Mouse (Mus musculus): ENCODE measurements around the gene Il20rb. TPM values are rescaled to one million over a fixed set of nuclear protein-coding genes. Genes with fewer than 3 reads are reported as not detected.

The Il20rb gene
- total and polyA plus RNA-seq, 2 experiments: 0.83 to 0.88 TPM

- DNase-seq (ENCODE audit: extremely low read depth, low read depth, low spot score): no peak
- no peak overlapping the region for H3K9ac ChIP-seq (ENCODE audit: low read depth, low read length)
- H3K27me3 ChIP-seq (ENCODE audit: control insufficient read depth, insufficient read depth, low read length): no peaks in the 10 kb centered on the region
- no peaks in the 10 kb centered on the region for H3K79me2 ChIP-seq (ENCODE audit: control insufficient read depth, insufficient read depth, low read length)
- H3K4me3 ChIP-seq (ENCODE audit: insufficient read depth, low read depth, low read length): no peak overlapping the region
- TF ChIP-seq CTCF (IDR thresholded peaks at IDR 0.05; ENCODE audit: low read depth, low read length) (no peak), POLR2A (IDR thresholded peaks at IDR 0.05; ENCODE audit: extremely low read depth, insufficient read depth, low read length) (no peak)
- peaks cover 5% of the 10 kb centered on the region; the same call in 1 of the 2 replicates for H3K36me3 ChIP-seq (ENCODE audit: control insufficient read depth, insufficient read depth, low read length)
- no peak overlapping the region for H3K27ac ChIP-seq (replicated peaks; ENCODE audit: insufficient read depth, low read depth, low read length)
- no peaks in the 10 kb centered on the region for H3K4me1 ChIP-seq (ENCODE audit: control insufficient read depth, insufficient read depth, low read length)
- WGBS: 95% methylated on average over 5 of the region's 5 CpGs
Measured at GRCm38 (mm10) chr9:100465380-100465779, 21.2 kb downstream of the Il20rb start.

GRCm38 (mm10) chr9:100463771-100464170 lies 22.8 kb downstream of the Il20rb start:
- peaks cover 5% of the 10 kb centered on the region; the same call in 1 of the 2 replicates for H3K36me3 ChIP-seq (ENCODE audit: control insufficient read depth, insufficient read depth, low read length)
- H3K27me3 ChIP-seq (ENCODE audit: control insufficient read depth, insufficient read depth, low read length): no peaks in the 10 kb centered on the region
- no peak overlapping the region for H3K27ac ChIP-seq (replicated peaks; ENCODE audit: insufficient read depth, low read depth, low read length)

DNA sequence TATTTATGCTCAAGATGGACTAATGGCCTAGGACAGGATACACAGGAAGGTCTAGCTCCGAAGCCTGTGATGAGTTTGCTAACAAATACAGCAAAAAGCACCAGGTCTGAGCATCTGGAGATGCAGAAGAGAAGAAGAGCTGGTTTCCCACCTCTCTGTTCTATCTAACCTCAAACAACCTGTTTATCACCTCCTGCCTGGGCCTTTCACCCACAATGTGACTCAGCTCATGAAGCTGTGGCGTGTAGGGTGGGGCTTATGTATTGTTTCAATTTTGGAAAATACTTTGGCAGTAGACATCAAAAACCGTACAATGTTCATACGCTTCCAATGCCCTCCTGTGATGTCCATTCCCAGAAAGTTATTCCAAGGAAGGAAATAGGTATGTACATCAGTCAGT lies 24.5 kb downstream of the Il20rb start:
- WGBS: 93% methylated on average over 4 of the region's 4 CpGs

More at GRCm38 (mm10) chr9:100463771-100464170, 22.8 kb downstream of the Il20rb start:
- Histone ChIP-seq H3K4me1 (ENCODE audit: control insufficient read depth, insufficient read depth, low read length) (no peaks in the 10 kb centered on the region), H3K79me2 (ENCODE audit: control insufficient read depth, insufficient read depth, low read length) (no peaks in the 10 kb centered on the region), H3K9ac (ENCODE audit: low read depth, low read length) (no peak overlapping the region), H3K4me3 (ENCODE audit: insufficient read depth, low read depth, low read length) (no peak overlapping the region)
- DNase-seq (ENCODE audit: extremely low read depth, low read depth, low spot score): no peak
- no peak for TF ChIP-seq CTCF (IDR thresholded peaks at IDR 0.05; ENCODE audit: low read depth, low read length)
- no peak for TF ChIP-seq POLR2A (IDR thresholded peaks at IDR 0.05; ENCODE audit: extremely low read depth, insufficient read depth, low read length)
- 83% methylated on average over 2 of the region's 2 CpGs for WGBS

DNA sequence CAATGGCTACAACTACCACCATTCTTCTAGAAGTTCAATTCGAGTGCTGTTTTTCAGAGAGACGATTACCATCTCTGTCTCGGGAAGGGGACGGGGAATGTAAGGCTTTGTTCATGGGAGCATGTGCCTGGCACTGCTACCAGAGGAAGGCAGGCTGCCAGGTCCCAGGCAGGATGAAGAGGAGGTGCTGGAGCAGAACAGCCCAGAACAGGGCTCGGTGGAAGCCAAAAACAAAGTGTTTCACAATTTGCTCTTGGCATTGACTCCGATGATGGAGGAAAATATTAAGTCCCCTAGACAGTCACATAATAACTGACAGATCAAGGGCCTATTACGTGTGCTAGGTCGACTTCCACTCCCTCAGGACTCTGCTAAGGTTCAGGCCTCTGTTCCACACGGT lies 24.9 kb downstream of the Il20rb start:
- peak; percentile 78 for DNase-seq (ENCODE audit: extremely low read depth, low read depth, low spot score)
- Histone ChIP-seq H3K4me1 (ENCODE audit: control insufficient read depth, insufficient read depth, low read length) (no peaks in the 10 kb centered on the region), H3K9ac (ENCODE audit: low read depth, low read length) (no peak overlapping the region), H3K27me3 (ENCODE audit: control insufficient read depth, insufficient read depth, low read length) (no peaks in the 10 kb centered on the region), H3K27ac (replicated peaks; ENCODE audit: insufficient read depth, low read depth, low read length) (no peak overlapping the region), H3K36me3 (ENCODE audit: control insufficient read depth, insufficient read depth, low read length) (peaks cover 5% of the 10 kb centered on the region; the same call in 1 of the 2 replicates), H3K79me2 (ENCODE audit: control insufficient read depth, insufficient read depth, low read length) (no peaks in the 10 kb centered on the region), H3K4me3 (ENCODE audit: insufficient read depth, low read depth, low read length) (no peak overlapping the region)
- WGBS: 34% methylated on average over 9 of the region's 9 CpGs
- TF ChIP-seq POLR2A (IDR thresholded peaks at IDR 0.05; ENCODE audit: extremely low read depth, insufficient read depth, low read length) (no peak), CTCF (IDR thresholded peaks at IDR 0.05; ENCODE audit: low read depth, low read length) (no peak)

More for the DNA sequence above, 24.5 kb downstream of the Il20rb start:
- H3K4me1 ChIP-seq (ENCODE audit: control insufficient read depth, insufficient read depth, low read length): no peaks in the 10 kb centered on the region
- TF ChIP-seq POLR2A (IDR thresholded peaks at IDR 0.05; ENCODE audit: extremely low read depth, insufficient read depth, low read length) (no peak), CTCF (IDR thresholded peaks at IDR 0.05; ENCODE audit: low read depth, low read length) (no peak)
- DNase-seq (ENCODE audit: extremely low read depth, low read depth, low spot score): no peak
- peaks cover 5% of the 10 kb centered on the region; the same call in 1 of the 2 replicates for H3K36me3 ChIP-seq (ENCODE audit: control insufficient read depth, insufficient read depth, low read length)
- no peak overlapping the region for H3K4me3 ChIP-seq (ENCODE audit: insufficient read depth, low read depth, low read length)
- H3K27ac ChIP-seq (replicated peaks; ENCODE audit: insufficient read depth, low read depth, low read length): no peak overlapping the region
- H3K79me2 ChIP-seq (ENCODE audit: control insufficient read depth, insufficient read depth, low read length): no peaks in the 10 kb centered on the region
- H3K27me3 ChIP-seq (ENCODE audit: control insufficient read depth, insufficient read depth, low read length): no peaks in the 10 kb centered on the region
- no peak overlapping the region for H3K9ac ChIP-seq (ENCODE audit: low read depth, low read length)

- H3K27ac ChIP-seq (replicated peaks; ENCODE audit: insufficient read depth, low read depth, low read length): no peak overlapping the region
- H3K36me3 ChIP-seq (ENCODE audit: control insufficient read depth, insufficient read depth, low read length): no peaks in the 10 kb centered on the region
- TF ChIP-seq POLR2A (IDR thresholded peaks at IDR 0.05; ENCODE audit: extremely low read depth, insufficient read depth, low read length) (no peak), CTCF (IDR thresholded peaks at IDR 0.05; ENCODE audit: low read depth, low read length) (no peak)
- no peaks in the 10 kb centered on the region for H3K27me3 ChIP-seq (ENCODE audit: control insufficient read depth, insufficient read depth, low read length)
- WGBS: 95% methylated on average over 9 of the region's 9 CpGs
- H3K4me1 ChIP-seq (ENCODE audit: control insufficient read depth, insufficient read depth, low read length): no peaks in the 10 kb centered on the region
- H3K4me3 ChIP-seq (ENCODE audit: insufficient read depth, low read depth, low read length): no peak overlapping the region
- no peaks in the 10 kb centered on the region for H3K79me2 ChIP-seq (ENCODE audit: control insufficient read depth, insufficient read depth, low read length)
- H3K9ac ChIP-seq (ENCODE audit: low read depth, low read length): no peak overlapping the region
- no peak for DNase-seq (ENCODE audit: extremely low read depth, low read depth, low spot score)
Measured at GRCm38 (mm10) chr9:100460203-100460602, 26.4 kb downstream of the Il20rb start.

GRCm38 (mm10) chr9:100457971-100458681 lies 28.5 kb downstream of the Il20rb start:
- 88% methylated on average over 17 of the region's 17 CpGs for WGBS
- peak; percentile 26 for DNase-seq (ENCODE audit: extremely low read depth, low read depth, low spot score)
- TF ChIP-seq POLR2A (IDR thresholded peaks at IDR 0.05; ENCODE audit: extremely low read depth, insufficient read depth, low read length) (no peak), CTCF (IDR thresholded peaks at IDR 0.05; ENCODE audit: low read depth, low read length) (no peak)
- Histone ChIP-seq H3K27ac (replicated peaks; ENCODE audit: insufficient read depth, low read depth, low read length) (no peak overlapping the region), H3K4me3 (ENCODE audit: insufficient read depth, low read depth, low read length) (no peak overlapping the region), H3K9ac (ENCODE audit: low read depth, low read length) (no peak overlapping the region), H3K36me3 (ENCODE audit: control insufficient read depth, insufficient read depth, low read length) (no peaks in the 10 kb centered on the region), H3K27me3 (ENCODE audit: control insufficient read depth, insufficient read depth, low read length) (no peaks in the 10 kb centered on the region), H3K4me1 (ENCODE audit: control insufficient read depth, insufficient read depth, low read length) (no peaks in the 10 kb centered on the region), H3K79me2 (ENCODE audit: control insufficient read depth, insufficient read depth, low read length) (no peaks in the 10 kb centered on the region)
